Mouse (Mus musculus) kidney, embryonic 16.5 days (tissue): Measurements from ENCODE around the gene Epb41l1. TPM values are rescaled to one million over a fixed set of nuclear protein-coding genes. Genes with fewer than 3 reads are reported as not detected.
A peak's percentile ranks its signal among the peaks of the same experiment; 100 is the strongest.

Source experiments
- ATAC-seq: fragments of 200-750 bp; cut with Nextera tagmentation; 2 replicates; pipeline ENCODE4 v1.8.0; 2017; ENCODE audit warnings: moderate TSS enrichment; ENCODE audit not compliant: low FRiP score, low TSS enrichment
- H3K27ac ChIP-seq: fragments of 300-500 bp; sonication (generic); 2 replicates; pipeline ENCODE4 v1.5.1; 2014; ENCODE audit warnings: low read length
- H3K27me3 ChIP-seq: fragments of 300-500 bp; sonication (generic); 2 replicates; pipeline ENCODE4 v1.6.1; 2014; ENCODE audit warnings: low read length, control low read depth, mixed read lengths; ENCODE audit not compliant: insufficient read depth
- H3K36me3 ChIP-seq: fragments of 300-500 bp; sonication (generic); 2 replicates; pipeline ENCODE4 v1.6.1; 2014; ENCODE audit warnings: low read length, control low read depth, mixed read lengths; ENCODE audit not compliant: insufficient read depth
- H3K4me1 ChIP-seq: fragments of 300-500 bp; sonication (generic); 2 replicates; pipeline ENCODE4 v1.6.1; 2014; ENCODE audit warnings: low read length, control low read depth, mixed read lengths; ENCODE audit not compliant: insufficient read depth
- H3K4me2 ChIP-seq: fragments of 300-500 bp; sonication (generic); replicated peaks from 2 replicates; pipeline ENCODE4 v1.6.1; 2014; ENCODE audit warnings: low read depth, low read length
- H3K4me3 ChIP-seq: fragments of 300-500 bp; sonication (generic); 2 replicates; pipeline ENCODE4 v1.5.1; 2014; ENCODE audit warnings: mild to moderate bottlenecking, low read length
- H3K9ac ChIP-seq: fragments of 300-500 bp; sonication (generic); replicated peaks from 2 replicates; pipeline ENCODE4 v1.6.1; 2014; ENCODE audit warnings: low read length
- H3K9me3 ChIP-seq: fragments of 300-500 bp; sonication (generic); 2 replicates; pipeline ENCODE4 v1.6.1; 2016; ENCODE audit warnings: low read length, control low read depth
- WGBS: fragments of 180-500 bp; shearing (Covaris S2); extraction: QIAGEN DNeasy Blood & Tissue Kit; methylation state at CpG from one replicate; pipeline ENCODE4 v1.1.7; 2014; 5-methylcytosine and 5-hydroxymethylcytosine counted together
- polyA plus RNA-seq: library from polyadenylated mRNA; unstranded; fragments of >200 nt; fragmentation: Nextera tagmentation; extraction: Ambion mirVana; gene quantifications from 2 replicates; pipeline ENCODE4 v1.2.1, GENCODE M21; 2015

Gene Epb41l1
- polyA plus RNA-seq, 1 experiment from 2014 or later, result 2.1 TPM

- WGBS, result 17% methylated on average over 14 of the region's 14 CpGs
- peaks cover 58% of the 10 kb centered on the region for H3K27me3 ChIP-seq
These were observed 399 bp upstream of the Epb41l1 start for GRCm38 (mm10) chr2:156420327-156420693.

GRCm38 (mm10) chr2:156421381-156422110 is 837 bp downstream of the Epb41l1 start:
- peak; percentile 76 for ATAC-seq
- Histone ChIP-seq H3K4me1 (peaks cover 16% of the 10 kb centered on the region), H3K27me3 (peaks cover 58% of the 10 kb centered on the region), H3K36me3 (no peaks in the 10 kb centered on the region), H3K9me3 (no peaks in the 10 kb centered on the region), H3K4me3 (peak overlapping the region; percentile 68), H3K27ac (no peak overlapping the region), H3K9ac (peak overlapping the region; percentile 71), H3K4me2 (peak overlapping the region; percentile 99)
- under 1% methylated on average over 35 of the region's 36 CpGs for WGBS

More at GRCm38 (mm10) chr2:156420327-156420693, 399 bp upstream of the Epb41l1 start:
- H3K4me3 ChIP-seq, result peak overlapping the region; percentile 68
- no peaks in the 10 kb centered on the region for H3K9me3 ChIP-seq
- H3K9ac ChIP-seq, result peak overlapping the region; percentile 71
- H3K4me1 ChIP-seq, result peaks cover 16% of the 10 kb centered on the region
- no peaks in the 10 kb centered on the region for H3K36me3 ChIP-seq
- H3K27ac ChIP-seq, result no peak overlapping the region
- peak overlapping the region; percentile 99 for H3K4me2 ChIP-seq
- peak; percentile 20; the same call in 1 of the 2 replicates for ATAC-seq

DNA sequence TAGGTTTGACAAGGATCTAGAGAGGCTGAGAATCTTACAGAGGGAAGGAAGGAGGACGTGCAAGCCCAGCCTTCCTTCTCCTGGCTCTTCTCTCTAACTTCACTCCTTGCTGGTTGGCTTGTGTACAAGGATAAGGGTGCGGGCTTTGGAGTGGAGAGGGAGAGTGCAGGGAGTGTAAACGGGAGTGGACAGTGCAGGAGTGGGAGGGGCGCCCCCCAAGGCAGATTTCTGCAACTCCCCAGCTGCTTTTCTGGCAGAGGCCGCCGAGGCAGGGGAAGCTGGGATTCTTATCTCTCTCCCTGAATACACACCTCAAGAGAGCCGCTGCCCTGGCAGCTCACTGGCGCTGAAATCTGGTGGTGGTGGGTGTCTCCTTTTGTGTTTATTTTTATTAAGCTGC is 1.9 kb downstream of the Epb41l1 start:
- H3K27me3 ChIP-seq, result peaks cover 58% of the 10 kb centered on the region
- H3K4me1 ChIP-seq, result peaks cover 16% of the 10 kb centered on the region
- H3K4me2 ChIP-seq, result no peak overlapping the region
- peak overlapping the region; percentile 9; the same call in 1 of the 2 replicates for H3K4me3 ChIP-seq
- H3K9me3 ChIP-seq, result no peaks in the 10 kb centered on the region
- H3K27ac ChIP-seq, result no peak overlapping the region
- H3K36me3 ChIP-seq, result no peaks in the 10 kb centered on the region
- ATAC-seq, result no peak
- WGBS, result 13% methylated on average over 8 of the region's 8 CpGs
- H3K9ac ChIP-seq, result no peak overlapping the region

DNA sequence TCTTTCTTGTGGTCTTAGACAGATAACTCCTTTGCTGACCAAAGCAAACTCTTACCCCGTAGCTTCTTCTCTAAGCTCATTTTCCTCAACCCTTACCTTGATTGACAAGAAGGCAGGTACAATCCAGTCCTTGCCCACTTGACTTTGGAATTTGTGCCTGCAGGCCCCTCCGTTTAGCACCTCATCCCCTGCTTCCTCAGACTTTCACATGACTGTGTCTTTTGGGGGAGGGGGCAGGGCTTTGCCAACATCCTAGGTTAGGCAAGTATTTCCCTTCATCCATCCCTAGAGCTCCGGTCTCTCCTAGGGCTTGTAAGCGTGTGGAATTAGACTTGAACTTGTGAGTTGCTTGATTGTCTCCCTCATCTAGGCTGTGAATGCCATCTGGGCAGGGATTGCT is 3.0 kb downstream of the Epb41l1 start:
- Histone ChIP-seq H3K27ac (no peak overlapping the region), H3K4me3 (no peak overlapping the region), H3K4me1 (peaks cover 16% of the 10 kb centered on the region), H3K4me2 (no peak overlapping the region), H3K9ac (no peak overlapping the region), H3K9me3 (no peaks in the 10 kb centered on the region), H3K36me3 (no peaks in the 10 kb centered on the region), H3K27me3 (peaks cover 56% of the 10 kb centered on the region)
- 78% methylated on average over 4 of the region's 4 CpGs for WGBS
- ATAC-seq, result no peak

- no peak overlapping the region for H3K27ac ChIP-seq
- no peaks in the 10 kb centered on the region for H3K36me3 ChIP-seq
- no peak overlapping the region for H3K4me3 ChIP-seq
- H3K9ac ChIP-seq, result no peak overlapping the region
- H3K4me2 ChIP-seq, result no peak overlapping the region
- no peak for ATAC-seq
- peaks cover 17% of the 10 kb centered on the region; the same call in 1 of the 2 replicates for H3K4me1 ChIP-seq
- no peaks in the 10 kb centered on the region for H3K9me3 ChIP-seq
- WGBS, result 37% methylated on average over 2 of the region's 2 CpGs
- H3K27me3 ChIP-seq, result peaks cover 40% of the 10 kb centered on the region
These were observed 4.9 kb downstream of the Epb41l1 start for GRCm38 (mm10) chr2:156425618-156426017.

- H3K4me2 ChIP-seq, result no peak overlapping the region
- H3K4me1 ChIP-seq, result peaks cover 17% of the 10 kb centered on the region; the same call in 1 of the 2 replicates
- H3K36me3 ChIP-seq, result no peaks in the 10 kb centered on the region
- 61% methylated on average over 4 of the region's 4 CpGs for WGBS
- no peak overlapping the region for H3K9ac ChIP-seq
- H3K27me3 ChIP-seq, result peaks cover 35% of the 10 kb centered on the region
- ATAC-seq, result no peak
- H3K9me3 ChIP-seq, result no peaks in the 10 kb centered on the region
- no peak overlapping the region for H3K4me3 ChIP-seq
- no peak overlapping the region for H3K27ac ChIP-seq
These were observed 5.4 kb downstream of the Epb41l1 start for GRCm38 (mm10) chr2:156426151-156426550.

- Histone ChIP-seq H3K9ac (no peak overlapping the region), H3K27me3 (peaks cover 4% of the 10 kb centered on the region; the same call in 1 of the 2 replicates), H3K27ac (peak overlapping the region; percentile 68), H3K36me3 (no peaks in the 10 kb centered on the region), H3K9me3 (no peaks in the 10 kb centered on the region), H3K4me3 (no peak overlapping the region), H3K4me1 (peaks cover 26% of the 10 kb centered on the region), H3K4me2 (no peak overlapping the region)
- ATAC-seq, result no peak
- whole genome bisulfite sequencing, result 54% methylated on average over 10 of the region's 10 CpGs
These were observed 9.1 kb downstream of the Epb41l1 start for GRCm38 (mm10) chr2:156429836-156430235.

DNA sequence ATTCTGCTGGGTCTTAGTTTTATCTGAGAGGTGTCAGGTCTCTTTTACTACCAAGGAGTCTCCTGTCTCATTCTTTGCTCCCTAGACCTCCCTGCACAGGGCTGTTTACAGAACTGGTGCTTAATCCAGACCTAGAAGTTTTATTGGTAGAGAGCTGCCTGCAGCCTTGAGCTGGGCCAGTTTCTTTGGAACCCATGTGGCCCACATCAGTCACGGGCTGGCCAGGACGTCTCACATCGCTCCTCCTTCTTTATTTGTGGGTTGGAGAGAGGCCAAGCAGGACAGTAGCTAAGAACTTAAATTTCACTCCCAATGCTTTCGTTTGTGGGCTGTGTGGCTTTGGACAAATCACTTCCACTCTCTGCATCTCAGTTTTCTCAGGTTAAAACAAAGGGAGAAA is 9.6 kb downstream of the Epb41l1 start:
- Histone ChIP-seq H3K9ac (no peak overlapping the region), H3K4me2 (no peak overlapping the region), H3K4me3 (no peak overlapping the region), H3K27me3 (no peaks in the 10 kb centered on the region), H3K27ac (peak overlapping the region; percentile 68), H3K9me3 (no peaks in the 10 kb centered on the region), H3K36me3 (no peaks in the 10 kb centered on the region), H3K4me1 (peaks cover 27% of the 10 kb centered on the region)
- ATAC-seq, result no peak
- WGBS, result 19% methylated on average over 4 of the region's 4 CpGs

- peaks cover 27% of the 10 kb centered on the region for H3K4me1 ChIP-seq
- H3K9ac ChIP-seq, result no peak overlapping the region
- H3K9me3 ChIP-seq, result no peaks in the 10 kb centered on the region
- no peak overlapping the region for H3K4me2 ChIP-seq
- H3K4me3 ChIP-seq, result no peak overlapping the region
- ATAC-seq, result no peak
- H3K27ac ChIP-seq, result peak overlapping the region; percentile 97
- 57% methylated on average over 6 of the region's 6 CpGs for WGBS
- H3K36me3 ChIP-seq, result no peaks in the 10 kb centered on the region
- H3K27me3 ChIP-seq, result no peaks in the 10 kb centered on the region
These were observed 10.7 kb downstream of the Epb41l1 start for GRCm38 (mm10) chr2:156431409-156431808.

DNA sequence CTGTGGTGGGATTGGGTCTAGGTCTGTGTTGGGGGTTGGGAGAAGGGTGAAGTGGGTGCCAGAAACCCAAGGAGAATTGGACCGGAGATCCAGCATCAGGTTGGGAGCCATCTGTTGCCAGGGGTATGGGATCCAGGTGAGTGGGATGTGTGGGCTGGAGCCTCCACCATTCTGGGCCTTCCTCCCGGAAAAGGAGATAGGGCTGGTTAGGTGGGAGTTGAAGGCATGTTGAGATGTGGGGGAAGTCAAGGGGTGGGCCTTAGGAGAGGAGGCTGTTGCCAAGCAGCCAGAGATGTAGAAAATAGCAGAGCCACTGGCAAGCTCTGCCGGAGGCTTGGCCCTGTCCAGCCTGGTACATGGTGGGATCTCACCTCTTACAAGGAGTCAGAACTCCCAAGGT is 11.4 kb downstream of the Epb41l1 start:
- H3K27me3 ChIP-seq, result no peaks in the 10 kb centered on the region
- H3K9ac ChIP-seq, result 0 out of 2 replicates have a peak overlapping the region, but pooled peaks have one; percentile 33
- peaks cover 27% of the 10 kb centered on the region for H3K4me1 ChIP-seq
- WGBS, result 75% methylated on average over 3 of the region's 3 CpGs
- peak overlapping the region; percentile 97 for H3K27ac ChIP-seq
- no peak overlapping the region for H3K4me3 ChIP-seq
- no peaks in the 10 kb centered on the region for H3K9me3 ChIP-seq
- 0 out of 2 replicates have a peak, but pooled peaks have one; percentile 11 for ATAC-seq
- H3K4me2 ChIP-seq, result no peak overlapping the region
- H3K36me3 ChIP-seq, result no peaks in the 10 kb centered on the region
